Mouse (Mus musculus) ES-E14 (cell line): ENCODE results near the gene Zfp949.

Experiments used
- CHD2 ChIP-seq: IDR thresholded peaks from 2 replicates; pipeline ENCODE4 v1.6.1; 2014; ENCODE audit warnings: mild to moderate bottlenecking, low read depth, low read length, inconsistent platforms
- ZNF384 ChIP-seq: IDR thresholded peaks from 2 replicates; pipeline ENCODE4 v1.6.1; 2012; ENCODE audit warnings: low read depth, low read length, inconsistent platforms

- TF ChIP-seq ZNF384 (no peak), CHD2 (no peak)
These were observed 24.5 kb upstream of the Zfp949 start for GRCm38 (mm10) chr9:88523335-88523668.
